Mouse (Mus musculus): ENCODE measurements around the gene Krtap27-1.

- TF ChIP-seq CTCF (IDR thresholded peaks at IDR 0.05; ENCODE audit: extremely low read depth, insufficient read depth, insufficient read length, insufficient replicate concordance) = no peak
- TF ChIP-seq POLR2A (IDR thresholded peaks at IDR 0.05; ENCODE audit: low read depth, low read length) = no peak
These were observed 31.4 kb downstream of the Krtap27-1 start for GRCm38 (mm10) chr16:88640053-88640452.
